Mouse (Mus musculus) frontal cortex, postnatal 14 days (tissue): ENCODE data around the gene Tns4.

Experiments used
- DNase-seq, 2 experiments: peaks; one replicate each; pipeline ENCODE4 v3.0.0; 2022; ENCODE audit warnings: low spot score in 2 of 2

Tns4 gene

DNA sequence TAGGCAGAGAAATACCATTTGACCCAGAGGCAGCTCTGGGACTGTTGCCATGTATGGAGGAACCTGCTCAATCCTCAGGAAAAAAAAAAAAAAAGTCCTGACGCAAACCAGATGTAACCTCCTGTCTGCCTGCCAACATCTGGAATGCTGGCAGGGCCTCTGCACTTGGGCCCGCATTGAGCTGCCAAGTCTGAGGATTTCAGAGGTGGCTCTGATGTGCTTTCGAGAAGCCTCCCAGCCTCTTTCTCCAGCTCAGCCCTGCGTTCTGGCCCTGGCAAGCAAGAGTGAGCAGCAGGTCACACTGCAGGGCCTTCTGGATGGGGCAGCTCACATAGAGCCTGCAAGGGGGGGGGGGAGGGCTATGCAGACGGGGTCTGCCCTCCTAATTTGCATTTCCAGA, 42.0 kb downstream of the Tns4 start:
- DNase-seq: no peak

DNA sequence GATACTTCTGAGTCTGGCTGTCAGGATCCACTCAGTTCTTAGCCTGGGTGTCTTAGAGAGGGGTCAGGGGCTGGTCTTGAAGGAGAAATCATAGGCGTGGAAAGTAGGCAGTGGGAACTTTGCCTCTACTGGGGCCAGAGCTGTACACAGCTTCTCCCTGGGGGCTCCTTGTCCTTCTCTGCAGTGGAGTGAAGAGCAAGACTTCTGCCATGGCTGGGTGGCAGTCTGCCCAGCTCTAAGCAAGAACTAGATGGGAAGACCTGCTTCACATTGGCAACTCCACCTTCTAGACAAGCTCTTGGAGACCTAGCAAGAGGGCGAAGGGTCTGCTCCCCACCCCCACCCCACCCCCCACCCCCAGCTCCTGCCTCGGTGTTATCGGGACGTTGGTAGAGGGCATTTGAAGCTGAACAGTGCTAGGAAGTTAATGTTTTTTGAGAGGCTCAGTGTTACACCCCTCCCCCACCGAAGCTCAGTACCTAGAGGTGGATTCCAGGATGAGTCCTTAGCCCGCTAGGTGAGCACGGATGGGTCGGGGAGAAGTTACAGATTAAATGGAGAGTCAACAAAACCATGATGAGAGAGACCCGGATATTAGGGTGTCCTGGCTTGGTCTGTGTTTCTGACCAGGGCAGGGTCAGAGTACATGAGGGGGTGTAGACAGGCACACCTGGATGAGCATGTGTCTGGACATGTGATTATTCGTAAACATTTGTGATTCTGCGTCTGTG, 43.8 kb downstream of the Tns4 start:
- DNase-seq: no peak

DNA sequence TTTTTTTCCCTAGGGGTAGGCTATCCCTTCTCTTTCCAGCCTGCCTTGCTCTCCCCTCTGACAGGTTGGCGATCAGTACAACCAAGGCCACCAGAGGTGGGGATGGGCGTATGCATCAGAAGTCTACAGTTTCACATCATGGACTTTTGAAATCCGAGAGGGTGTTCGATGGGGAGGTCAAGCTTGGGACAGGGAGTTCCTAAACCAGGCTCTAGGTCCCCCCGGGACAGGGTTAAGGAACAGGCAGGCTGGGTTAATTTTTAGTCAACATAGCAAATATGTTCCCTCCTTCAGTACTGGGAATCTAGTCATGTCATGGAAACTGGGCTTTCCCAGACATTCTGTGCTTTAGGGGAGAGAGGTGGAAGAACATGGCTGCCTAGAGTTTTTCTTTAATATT, 44.8 kb downstream of the Tns4 start:
- no peak for DNase-seq

DNA sequence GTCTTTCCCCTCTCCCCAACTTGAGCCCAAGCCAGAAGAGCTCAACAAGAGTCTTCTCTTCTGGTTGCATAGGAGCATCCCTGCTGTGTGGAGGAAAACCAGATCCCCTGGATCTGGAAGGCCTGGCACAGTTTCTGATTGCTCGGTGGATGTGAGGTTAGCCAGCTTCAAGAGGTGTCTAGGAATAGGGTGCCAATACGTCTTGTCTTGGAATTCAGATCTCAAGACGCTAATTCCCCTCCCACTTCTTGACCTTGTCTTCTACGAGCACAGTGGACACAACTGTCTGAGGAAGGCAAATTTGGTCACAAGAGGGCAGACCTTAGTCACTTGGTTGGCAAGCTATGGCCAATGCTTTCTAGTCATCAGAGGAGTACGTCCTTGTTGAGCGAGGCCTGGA, 45.5 kb downstream of the Tns4 start:
- no peak for DNase-seq

DNA sequence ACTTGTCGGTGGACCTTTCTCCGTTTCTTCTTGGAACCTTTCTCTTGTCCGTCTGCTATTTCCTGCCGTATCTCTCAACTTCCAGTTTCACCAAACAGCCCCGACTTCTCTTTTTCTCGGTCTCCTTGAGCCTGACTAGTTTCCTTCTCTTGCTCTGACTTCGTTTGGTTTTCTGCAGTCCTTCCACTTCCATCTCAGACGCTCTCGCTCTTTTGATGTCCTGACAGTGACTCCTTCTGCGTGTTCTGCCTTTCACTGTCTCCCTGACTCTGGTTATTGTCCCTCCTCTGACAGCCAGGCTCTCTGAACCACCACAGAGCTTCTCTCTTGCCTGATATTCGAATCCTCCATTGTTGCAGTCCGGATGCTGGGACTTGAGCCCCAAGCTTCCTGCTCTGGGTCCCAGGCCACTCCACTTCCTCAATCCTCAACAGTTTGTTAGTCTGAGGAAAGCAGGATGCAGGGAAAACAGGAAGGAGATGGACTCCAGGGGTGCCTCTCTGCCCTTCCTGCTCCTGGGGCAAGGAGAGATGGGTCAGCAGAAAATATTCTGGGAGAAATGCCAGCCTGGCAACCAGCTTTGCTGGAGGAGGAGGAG, 46.2 kb downstream of the Tns4 start:
- DNase-seq: no peak

DNA sequence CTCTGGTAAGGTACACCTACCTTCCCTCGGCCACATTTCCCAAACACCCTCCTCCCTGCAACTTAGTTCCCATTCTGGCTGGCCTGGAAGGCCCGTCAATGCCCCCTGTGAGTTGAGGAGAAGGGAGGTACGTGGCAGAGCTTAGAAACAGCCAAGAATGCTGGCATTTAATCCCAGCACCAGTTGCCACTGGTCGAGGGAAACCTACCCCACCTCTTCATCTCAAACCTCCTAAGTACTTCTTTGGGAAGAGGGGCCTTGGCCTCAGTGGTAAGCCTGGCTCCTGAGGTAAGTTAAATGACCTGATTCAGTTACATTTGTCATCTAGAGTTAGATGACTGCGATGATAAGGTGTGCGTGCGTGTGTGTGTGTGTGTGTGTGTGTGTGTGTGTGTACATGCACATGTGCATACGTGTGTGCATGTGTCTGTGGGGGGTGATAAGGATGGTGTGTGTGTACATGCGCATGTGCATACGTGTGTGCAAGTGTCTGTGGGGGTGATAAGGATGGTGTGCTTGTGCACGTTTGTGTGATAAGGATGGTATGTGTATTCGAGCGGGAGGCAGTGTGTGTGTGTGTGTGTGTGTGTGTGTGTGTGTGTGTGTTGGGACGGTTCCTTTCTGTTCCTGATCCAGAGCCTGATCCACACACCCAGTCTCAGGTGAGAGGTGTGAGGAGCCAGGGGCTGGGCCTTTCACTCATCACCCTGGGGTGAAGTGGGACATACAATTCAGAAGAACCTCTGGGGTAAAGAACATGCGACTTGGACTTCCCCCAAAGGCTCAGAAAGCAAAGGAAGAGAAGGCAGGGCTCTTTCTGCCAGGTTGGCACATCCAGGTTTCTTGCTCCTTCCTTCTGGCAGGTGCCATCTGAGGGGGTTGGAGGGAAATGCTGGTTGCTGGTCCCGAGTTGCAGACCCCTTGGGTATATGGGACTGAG, 47.0 kb downstream of the Tns4 start:
- no peak for DNase-seq

DNA sequence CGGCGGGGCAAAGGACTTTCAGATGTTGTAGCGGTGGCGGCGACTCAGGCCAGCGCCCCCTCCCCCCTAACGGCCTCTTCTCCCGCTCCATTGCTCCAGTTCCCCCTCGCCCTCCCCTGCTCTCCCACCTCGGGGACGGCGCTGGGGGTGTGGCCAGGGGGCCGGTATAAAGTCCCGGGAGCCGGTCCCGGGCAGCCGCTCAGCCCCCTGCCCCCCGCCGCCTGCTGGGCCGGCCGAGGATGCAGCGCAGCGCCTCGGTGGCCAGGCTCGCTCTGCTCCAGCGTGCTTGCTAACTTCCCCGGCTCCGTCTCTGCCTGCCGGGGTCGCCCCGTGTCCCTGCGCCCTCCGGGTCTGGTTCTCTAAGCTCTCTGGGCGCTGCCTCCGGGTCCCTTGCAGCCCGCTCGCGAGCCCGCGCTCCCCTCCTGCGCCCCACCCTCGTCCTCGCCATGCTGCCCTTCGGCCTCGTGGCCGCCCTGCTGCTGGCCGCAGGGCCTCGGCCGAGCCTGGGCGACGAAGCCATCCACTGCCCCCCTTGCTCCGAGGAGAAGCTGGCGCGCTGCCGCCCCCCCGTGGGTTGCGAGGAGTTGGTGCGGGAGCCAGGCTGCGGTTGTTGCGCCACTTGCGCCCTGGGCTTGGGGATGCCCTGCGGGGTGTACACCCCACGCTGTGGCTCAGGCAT, 47.9 kb downstream of the Tns4 start, which contains the start of gene Igfbp4:
Gene Igfbp4 (plus strand): TSS at position 194 of the 679 bp plus-strand sequence.
- DNase-seq: no peak

DNA sequence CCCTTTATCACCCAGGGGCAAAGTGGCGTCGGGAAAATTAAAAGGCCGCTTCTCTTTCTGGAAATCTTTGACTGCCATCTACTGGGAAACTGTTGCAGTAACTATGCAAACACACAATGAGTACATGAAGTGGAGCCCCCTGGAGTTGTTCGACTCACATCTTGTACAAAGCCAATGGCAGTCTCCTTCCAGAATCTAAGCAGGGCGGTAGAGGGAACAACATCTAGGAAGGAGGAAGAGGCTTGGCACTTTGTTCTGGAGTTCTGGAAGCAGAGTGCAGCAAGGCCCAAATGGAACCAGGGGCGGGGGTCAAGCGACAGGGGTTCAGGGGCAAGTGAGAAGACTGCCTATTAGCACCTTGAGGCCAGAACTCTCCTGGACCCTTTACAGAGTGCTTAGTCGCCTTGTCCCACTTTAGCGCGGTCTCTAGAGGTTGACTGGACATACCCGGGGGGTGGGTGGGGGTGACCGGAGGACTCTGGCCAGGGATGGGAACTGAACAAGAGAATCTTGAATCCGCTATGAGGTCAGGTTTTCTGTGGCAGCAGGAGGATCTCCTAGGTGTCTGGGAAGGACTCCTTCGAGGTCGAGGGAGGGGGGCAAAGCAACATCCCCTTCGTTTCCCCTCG, 48.6 kb downstream of the Tns4 start:
- no peak for DNase-seq

DNA sequence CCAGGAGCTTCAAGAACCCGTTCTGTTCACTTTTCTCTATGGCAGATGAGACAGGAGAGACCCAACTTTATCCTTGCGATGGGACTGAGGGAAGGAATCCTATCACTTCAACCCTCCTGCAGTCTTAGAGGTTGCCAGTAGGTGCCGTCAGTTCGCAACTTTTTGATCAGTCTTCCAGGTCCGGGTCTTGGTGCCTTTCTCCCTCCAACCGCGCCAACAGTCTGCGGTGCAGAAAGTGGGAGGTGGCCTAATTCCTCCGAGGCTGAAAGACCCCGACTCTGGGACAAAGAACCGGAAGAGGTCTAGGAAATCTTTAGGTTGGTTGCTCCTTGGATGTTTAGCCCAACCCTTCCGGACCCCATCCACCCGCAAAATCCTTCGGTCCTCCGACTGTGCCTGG, 49.3 kb downstream of the Tns4 start:
- DNase-seq: peak; percentile 68 to 79

DNA sequence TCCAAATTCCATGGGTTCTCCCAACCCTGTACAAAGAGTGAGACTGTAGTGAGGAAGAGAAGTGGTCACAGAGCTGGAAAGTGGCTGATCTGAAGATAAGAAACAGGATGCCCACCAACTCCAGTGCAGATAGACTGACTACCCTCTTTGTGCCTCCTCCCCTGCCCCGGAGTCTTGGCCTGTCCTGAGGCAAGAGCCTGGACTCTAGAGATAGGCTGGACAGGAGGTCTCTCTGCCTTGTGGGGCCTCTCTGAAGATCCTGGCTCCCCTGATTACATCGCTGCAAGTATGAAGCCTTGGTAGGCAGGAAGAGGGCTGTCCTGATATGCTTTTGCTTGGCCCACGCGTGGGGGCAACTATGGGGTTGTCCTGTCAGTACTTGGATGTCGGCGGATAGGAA, 52.9 kb downstream of the Tns4 start:
- DNase-seq: no peak

DNA sequence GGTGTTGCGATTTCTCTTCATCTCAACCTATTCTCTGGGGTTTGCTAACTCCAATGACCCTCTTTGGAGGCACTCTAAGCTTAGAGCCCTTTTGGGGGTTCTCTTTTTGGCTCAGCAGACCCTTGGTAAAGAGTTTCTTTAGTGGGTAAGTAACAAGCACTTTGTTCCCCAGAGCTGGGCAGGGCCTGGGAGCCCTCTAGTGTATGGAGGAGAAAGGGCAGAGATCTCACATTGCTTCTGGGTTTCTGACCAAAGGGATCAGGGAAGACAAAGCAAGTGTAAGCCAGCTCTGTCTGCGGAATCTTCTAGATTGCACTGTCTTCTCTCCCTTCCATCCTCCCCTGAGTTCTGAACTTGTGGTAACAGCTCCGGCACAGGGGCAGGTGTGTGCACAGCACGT, 53.8 kb downstream of the Tns4 start:
- DNase-seq: no peak

DNA sequence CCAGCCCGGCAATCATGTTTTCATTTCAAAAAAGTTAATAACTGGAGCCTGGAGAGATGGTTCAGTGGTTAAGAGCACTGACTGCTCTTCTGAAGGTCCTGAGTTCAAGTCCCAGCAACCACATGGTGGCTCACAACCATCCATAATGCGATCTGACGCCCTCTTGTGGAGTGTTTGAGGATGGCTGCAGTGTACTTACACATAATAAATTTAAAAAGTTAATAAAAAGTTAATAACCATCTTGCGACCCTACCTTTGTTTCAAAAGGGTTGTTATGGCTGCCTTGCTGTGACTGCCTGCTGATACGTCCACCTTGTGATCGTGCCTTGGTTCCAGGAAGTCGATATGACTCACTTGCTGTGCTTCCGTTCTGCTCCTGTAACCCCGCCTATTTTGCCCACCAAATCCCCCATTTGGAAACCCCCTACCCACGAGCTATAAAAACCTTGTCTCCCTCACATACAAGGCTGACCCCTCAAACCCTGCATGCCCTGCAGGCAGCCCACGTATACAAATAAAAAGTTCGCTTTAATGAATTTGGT, 62.1 kb downstream of the Tns4 start:
- DNase-seq: no peak

DNA sequence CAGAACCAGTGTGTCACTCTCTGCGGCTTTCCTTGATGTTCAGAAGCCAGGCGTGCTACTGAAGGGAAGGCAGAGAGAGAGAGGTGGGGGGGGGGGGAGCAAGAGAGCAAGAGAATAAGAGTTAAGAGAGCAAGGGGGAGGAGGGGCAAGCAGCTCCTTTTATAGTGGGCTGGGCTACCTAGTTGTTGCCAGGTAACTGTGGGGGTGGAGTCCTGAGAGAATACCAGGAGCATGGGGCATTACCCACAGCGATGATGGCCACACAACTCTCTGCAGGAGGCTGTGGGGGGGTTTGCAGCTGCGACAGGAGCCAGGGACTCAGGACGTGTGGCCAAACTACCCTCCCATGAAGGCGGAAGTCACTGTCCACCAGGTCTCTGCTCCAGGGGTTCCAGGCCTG, 63.2 kb downstream of the Tns4 start:
- DNase-seq: no peak

DNA sequence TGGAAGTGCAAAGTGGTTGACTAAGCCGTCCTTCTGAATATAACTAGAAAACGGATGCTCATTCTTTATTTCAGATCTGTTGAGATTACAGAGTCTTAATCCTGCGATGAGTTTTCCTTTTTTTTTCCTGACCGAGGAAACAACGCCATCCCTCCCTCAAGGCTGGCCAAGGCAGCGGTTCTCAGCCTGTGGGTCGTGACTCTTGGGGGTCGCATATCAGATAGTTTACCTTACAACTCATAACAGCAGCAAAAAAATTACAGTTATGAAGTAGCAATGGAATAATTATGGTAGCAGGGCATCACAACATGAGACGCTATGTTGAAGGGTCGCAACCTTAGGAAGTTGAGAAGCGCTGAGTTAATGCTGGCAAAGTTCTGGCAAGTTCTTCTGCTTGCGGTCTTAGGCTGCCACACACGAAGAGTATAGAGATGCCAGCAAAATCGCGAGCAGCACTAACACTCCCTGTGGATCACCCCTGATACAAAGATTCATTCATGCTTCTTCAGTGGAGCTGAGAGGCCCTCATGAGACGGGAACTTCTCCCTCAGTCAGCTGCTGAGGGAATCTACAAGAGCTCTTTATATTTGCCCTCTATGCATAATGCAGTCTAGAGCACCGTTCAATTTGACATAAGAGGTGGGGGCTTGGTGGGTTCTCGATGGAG, 64.5 kb downstream of the Tns4 start:
- DNase-seq: no peak

DNA sequence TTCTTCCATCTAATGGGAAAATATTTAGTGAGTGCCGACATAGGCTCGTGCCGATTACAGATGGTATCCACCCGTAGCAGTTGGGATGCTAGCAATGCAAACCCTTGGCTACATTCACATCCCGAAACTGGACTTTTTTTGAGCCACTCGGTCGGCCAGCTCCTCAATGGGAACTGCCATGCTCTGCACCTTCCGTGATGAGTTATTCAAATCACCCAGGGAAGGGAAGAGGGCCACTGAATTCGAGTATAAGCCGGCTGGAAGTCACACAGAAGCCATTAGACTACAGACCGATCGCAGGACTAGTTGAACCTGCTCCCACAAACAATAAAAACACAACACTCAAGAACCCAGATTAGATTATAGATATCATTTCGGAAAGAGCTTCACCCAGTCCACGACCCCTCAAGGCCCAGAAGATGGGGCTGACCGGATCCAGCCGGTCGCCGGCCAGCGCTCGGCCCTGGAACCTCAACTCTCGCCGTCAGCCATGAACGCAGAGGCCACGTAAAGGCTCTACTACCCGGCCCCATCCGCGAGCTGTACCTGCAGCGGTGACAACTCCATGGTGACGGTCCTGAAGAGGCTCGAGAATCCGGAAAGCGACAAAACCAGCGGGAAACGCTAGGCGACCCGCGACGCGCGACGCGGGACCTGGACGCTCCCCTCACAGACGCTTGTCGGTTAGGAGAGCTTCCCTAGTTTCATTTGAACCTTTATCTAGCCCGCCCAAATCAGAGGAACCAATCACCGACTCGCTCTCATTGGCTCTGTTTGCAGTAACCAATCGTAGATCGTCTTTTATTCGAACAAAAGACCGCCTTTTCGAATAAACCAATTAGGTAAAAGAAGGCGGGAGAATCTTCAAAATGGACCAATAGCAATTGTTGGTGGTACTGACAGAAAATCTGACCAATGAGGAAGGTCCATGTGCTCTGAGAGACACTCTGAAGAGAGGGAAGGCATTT, 65.3 kb downstream of the Tns4 start, which contains the start of gene Top2a:
Gene Top2a (minus strand): TSS at position 690 of the 968 bp plus-strand sequence.
- peak; percentile 94 to 98 for DNase-seq

DNA sequence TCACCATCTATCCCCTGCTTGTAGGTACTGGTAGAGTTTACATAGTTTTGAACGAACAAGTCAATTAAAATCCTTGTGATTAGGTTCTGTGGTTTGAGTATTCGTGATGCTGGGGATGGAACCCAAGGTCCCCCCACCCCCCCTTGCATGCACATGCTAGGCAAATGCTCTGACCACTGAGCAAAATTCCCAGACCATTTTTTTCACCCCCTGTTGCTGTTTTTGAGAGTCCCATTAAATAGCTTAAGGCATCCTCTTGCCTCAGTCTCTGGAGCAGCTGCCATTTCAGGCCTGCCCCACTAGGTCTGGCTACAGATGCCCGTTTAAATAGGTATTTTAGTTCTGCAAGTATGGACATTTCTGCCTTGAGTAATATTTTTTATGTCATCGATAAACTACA, 66.0 kb downstream of the Tns4 start:
- no peak for DNase-seq

DNA sequence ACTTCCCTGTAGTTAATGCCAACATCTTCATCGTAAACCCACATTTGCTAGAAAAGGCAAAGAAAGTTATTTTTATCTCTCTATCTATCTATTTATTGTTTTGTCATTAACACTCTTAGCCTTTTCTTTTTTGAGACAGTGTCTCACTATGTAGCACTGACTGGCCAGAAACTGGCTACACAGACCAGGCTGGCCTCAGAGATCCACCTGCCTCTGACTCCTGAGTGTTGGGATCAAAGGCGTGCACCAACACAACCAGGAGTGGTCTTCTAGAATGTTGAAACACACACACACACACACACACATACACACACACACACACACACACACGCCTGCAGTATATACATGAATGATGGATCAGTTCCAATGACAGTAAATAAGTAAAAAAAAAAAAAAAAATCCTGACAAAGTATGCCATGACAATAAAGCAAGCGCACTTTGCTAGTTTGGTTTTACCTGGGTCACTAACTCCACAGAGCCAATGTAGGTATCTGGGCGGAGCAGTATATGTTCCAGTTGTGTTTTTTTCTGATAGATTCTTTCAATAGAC, 66.6 kb downstream of the Tns4 start:
- no peak for DNase-seq

DNA sequence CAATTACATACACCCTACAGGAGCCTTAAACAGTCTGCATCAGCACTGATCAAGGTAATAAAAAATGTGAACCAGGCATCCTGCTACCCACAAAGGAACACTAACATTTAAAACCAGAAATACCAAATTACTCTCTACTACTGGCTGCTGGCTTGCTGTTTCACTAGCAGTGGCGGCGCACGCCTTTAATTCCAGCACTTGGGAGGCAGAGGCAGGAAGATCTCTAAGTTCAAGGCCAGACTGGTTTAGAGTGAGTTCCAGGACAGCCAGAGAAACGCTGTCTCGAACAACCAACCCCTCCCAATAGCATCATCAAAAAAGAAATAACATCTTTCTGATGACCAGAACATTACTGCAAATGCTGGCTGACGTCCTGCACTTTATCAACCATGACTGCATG, 69.3 kb downstream of the Tns4 start:
- no peak for DNase-seq
